10 mouse cellular contexts compared by ENCODE assay signal in genomic region chr3:139246508-139246907, GRCm38 (mm10). TPM values are rescaled to one million over a fixed set of nuclear protein-coding genes. Genes with fewer than 3 reads are reported as not detected.
DNase-seq lines count a peak whose midpoint lies in the region; ATAC-seq and TF ChIP-seq lines count a peak whose summit lies in the region.
"Had no signal": no experiment of that assay in that cellular context is flagged by ENCODE, and none has a peak within 500 bp of the region (broad histone marks: within the 10 kb centered on the region; RNA-seq: fewer than 3 reads in every experiment).

No protein-coding gene starts in this region.

- H3K4me3 ChIP-seq in hindbrain, postnatal 0 days (ENCODE audit: low read length): no peak overlapping the region
- H3K4me3 ChIP-seq in hindbrain, embryonic 12.5 days: no peak overlapping the region
- no peak overlapping the region for H3K4me3 ChIP-seq in forebrain, embryonic 13.5 days
- H3K4me3 ChIP-seq: myocyte had no signal

- DNase-seq in hindbrain, postnatal 0 days (ENCODE audit: low spot score): no peak
- peak; percentile 37 for DNase-seq in CD4-positive helper T cell, adult 2 months (ENCODE audit: low read depth, low spot score)
- no peak for DNase-seq in left cerebral cortex, adult 8-10 months (ENCODE audit: low spot score in 2 of 2)
- DNase-seq in gastrocnemius, adult 8-10 months (ENCODE audit: low spot score in 2 of 2): no peak

- no peaks in the 10 kb centered on the region for H3K27me3 ChIP-seq in hindbrain, postnatal 0 days (ENCODE audit: insufficient read depth, low read length)
- no peaks in the 10 kb centered on the region for H3K27me3 ChIP-seq in hindbrain, embryonic 12.5 days
- no peaks in the 10 kb centered on the region for H3K27me3 ChIP-seq in forebrain, embryonic 13.5 days

- no peak overlapping the region for H3K27ac ChIP-seq in hindbrain, postnatal 0 days
- H3K27ac ChIP-seq in hindbrain, embryonic 12.5 days: no peak overlapping the region
- no peak overlapping the region for H3K27ac ChIP-seq in forebrain, embryonic 13.5 days

- H3K4me1 ChIP-seq in hindbrain, postnatal 0 days (ENCODE audit: insufficient read depth, low read length): no peaks in the 10 kb centered on the region
- H3K4me1 ChIP-seq in hindbrain, embryonic 12.5 days: no peaks in the 10 kb centered on the region
- H3K4me1 ChIP-seq in forebrain, embryonic 13.5 days: no peaks in the 10 kb centered on the region

- 49% methylated on average over 4 of the region's 4 CpGs for WGBS in hindbrain, postnatal 0 days
- 51% methylated on average over 4 of the region's 4 CpGs for WGBS in hindbrain, embryonic 12.5 days
- 55% methylated on average over 4 of the region's 4 CpGs for WGBS in forebrain, embryonic 13.5 days

- H3K36me3 ChIP-seq in hindbrain, postnatal 0 days (ENCODE audit: insufficient read depth, low read length): no peaks in the 10 kb centered on the region
- H3K36me3 ChIP-seq in hindbrain, embryonic 12.5 days: no peaks in the 10 kb centered on the region
- H3K36me3 ChIP-seq in forebrain, embryonic 13.5 days (ENCODE audit: poor library complexity, severe bottlenecking): no peaks in the 10 kb centered on the region

- H3K9ac ChIP-seq in hindbrain, postnatal 0 days (replicated peaks; ENCODE audit: low read length): no peak overlapping the region
- no peak overlapping the region for H3K9ac ChIP-seq in hindbrain, embryonic 12.5 days
- H3K9ac ChIP-seq in forebrain, embryonic 13.5 days: no peak overlapping the region

- H3K9me3 ChIP-seq in hindbrain, postnatal 0 days (ENCODE audit: low read length): no peaks in the 10 kb centered on the region
- H3K9me3 ChIP-seq in hindbrain, embryonic 12.5 days (replicated peaks): no peaks in the 10 kb centered on the region
- H3K9me3 ChIP-seq in forebrain, embryonic 13.5 days (replicated peaks): no peaks in the 10 kb centered on the region

- peak; percentile 15; the same call in 1 of the 2 replicates for TF ChIP-seq CTCF in hindbrain, postnatal 0 days (IDR thresholded peaks at IDR 0.05; ENCODE audit: low read depth)

- ATAC-seq in hindbrain, postnatal 0 days: no peak
- no peak for ATAC-seq in hindbrain, embryonic 12.5 days (ENCODE audit: low FRiP score)
- peak; percentile 50 for ATAC-seq in activated CD4-positive, CD25-positive, alpha-beta regulatory T cell, adult 4 months
- peak; percentile 57 for ATAC-seq in megakaryocyte, adult 5-6 weeks (ENCODE audit: poor library complexity, severe bottlenecking)
- no peak for ATAC-seq in forebrain, embryonic 13.5 days

- no peak overlapping the region for H3K4me2 ChIP-seq in hindbrain, postnatal 0 days (ENCODE audit: low read depth, low read length)
- no peak overlapping the region for H3K4me2 ChIP-seq in hindbrain, embryonic 12.5 days (replicated peaks)
- no peak overlapping the region for H3K4me2 ChIP-seq in forebrain, embryonic 13.5 days

RNA-seq across cellular contexts. Expression of gene Stpg2, which starts 41.0 kb away (rescaled TPM):
- not detected in 2 replicates for total RNA-seq in hindbrain, postnatal 0 days (2014; rRNA removed)
- polyA plus RNA-seq in hindbrain, postnatal 0 days (2015; fragmentation: Nextera tagmentation; extraction: Ambion mirVana): 0.06 and 0.14 TPM in 2 replicates
- 0.22 TPM in 1 of 2 replicates, not detected in the other for polyA plus RNA-seq in hindbrain, embryonic 12.5 days (2016; fragmentation: Nextera tagmentation; extraction: Ambion mirVana)
- under 1 TPM in 1 of 2 experiments, not detected in 1; 0.16 TPM for polyA plus RNA-seq in activated CD4-positive, CD25-positive, alpha-beta regulatory T cell, adult 4 months (2017; shearing (Covaris generic))
- total RNA-seq in megakaryocyte, adult 5-6 weeks (2015): not detected in 2 replicates
- not detected in 2 replicates for total RNA-seq in megakaryocyte, adult 5-6 weeks (2017)
- under 1 TPM in 3 of 4 experiments, not detected in 1; 0.17 to 0.39 (median 0.30) TPM for total RNA-seq in left cerebral cortex, adult 8-10 months (2022)
- not detected for total RNA-seq in gastrocnemius, adult 8-10 months (2022)
- not detected in 2 replicates for polyA plus RNA-seq in forebrain, embryonic 13.5 days (2015; fragmentation: Nextera tagmentation; extraction: Ambion mirVana)
- polyA plus RNA-seq: intestine, embryonic 14.5 days; myocyte had no signal

Comparison
In these comparisons a context has a peak if more than half of its experiments do, and no peak if none do; other contexts are left out.
1. ATAC-seq: peak in activated CD4-positive, CD25-positive, alpha-beta regulatory T cell, adult 4 months (single experiment) and megakaryocyte, adult 5-6 weeks (single experiment); none in hindbrain, postnatal 0 days (single experiment), hindbrain, embryonic 12.5 days (single experiment) and forebrain, embryonic 13.5 days (single experiment).